Mouse (Mus musculus) neural tube, embryonic 13.5 days (tissue): ENCODE measurements around the gene Tdg. TPM values are rescaled to one million over a fixed set of nuclear protein-coding genes. Genes with fewer than 3 reads are reported as not detected.

Source experiments
- ATAC-seq: fragments of 200-750 bp; cut with Nextera tagmentation; 2 replicates; pipeline ENCODE4 v1.8.0; 2017; ENCODE audit warnings: low read depth, mild to moderate bottlenecking, moderate TSS enrichment, moderate library complexity
- H3K27ac ChIP-seq: fragments of 300-500 bp; sonication (generic); replicated peaks from 2 replicates; pipeline ENCODE4 v1.5.1; 2015; ENCODE audit warnings: moderate library complexity, mild to moderate bottlenecking, inconsistent platforms
- H3K27me3 ChIP-seq: fragments of 300-500 bp; sonication (generic); 2 replicates; pipeline ENCODE4 v1.6.1; 2015; ENCODE audit warnings: mild to moderate bottlenecking, inconsistent platforms
- H3K36me3 ChIP-seq: fragments of 300-500 bp; sonication (generic); 2 replicates; pipeline ENCODE4 v1.6.1; 2015; ENCODE audit warnings: mild to moderate bottlenecking, inconsistent platforms
- H3K4me1 ChIP-seq: fragments of 300-500 bp; sonication (generic); replicated peaks from 2 replicates; pipeline ENCODE4 v1.6.1; 2015; ENCODE audit warnings: inconsistent platforms
- H3K4me2 ChIP-seq: fragments of 300-500 bp; sonication (generic); 2 replicates; pipeline ENCODE4 v1.6.1; 2015; ENCODE audit warnings: inconsistent platforms, mild to moderate bottlenecking, moderate library complexity
- H3K4me3 ChIP-seq: fragments of 300-500 bp; sonication (generic); 2 replicates; pipeline ENCODE4 v1.5.1; 2015; ENCODE audit warnings: mild to moderate bottlenecking, inconsistent platforms
- H3K9ac ChIP-seq: fragments of 300-500 bp; sonication (generic); 2 replicates; pipeline ENCODE4 v1.6.1; 2015; ENCODE audit warnings: moderate library complexity, mild to moderate bottlenecking, inconsistent platforms
- H3K9me3 ChIP-seq: fragments of 300-500 bp; sonication (generic); 2 replicates; pipeline ENCODE4 v1.6.1; 2016; ENCODE audit warnings: inconsistent platforms
- WGBS: fragments of 180-500 bp; shearing (Covaris S2); methylation state at CpG from one replicate; pipeline ENCODE4 v1.1.7; 2015; 5-methylcytosine and 5-hydroxymethylcytosine counted together
- polyA plus RNA-seq: library from polyadenylated mRNA; unstranded; fragments of >200 nt; fragmentation: Nextera tagmentation; extraction: Ambion mirVana; gene quantifications from 2 replicates; pipeline ENCODE4 v1.2.1, GENCODE M21; 2015

Tdg gene
- polyA plus RNA-seq, 1 experiment from 2014 or later: 195 TPM

DNA sequence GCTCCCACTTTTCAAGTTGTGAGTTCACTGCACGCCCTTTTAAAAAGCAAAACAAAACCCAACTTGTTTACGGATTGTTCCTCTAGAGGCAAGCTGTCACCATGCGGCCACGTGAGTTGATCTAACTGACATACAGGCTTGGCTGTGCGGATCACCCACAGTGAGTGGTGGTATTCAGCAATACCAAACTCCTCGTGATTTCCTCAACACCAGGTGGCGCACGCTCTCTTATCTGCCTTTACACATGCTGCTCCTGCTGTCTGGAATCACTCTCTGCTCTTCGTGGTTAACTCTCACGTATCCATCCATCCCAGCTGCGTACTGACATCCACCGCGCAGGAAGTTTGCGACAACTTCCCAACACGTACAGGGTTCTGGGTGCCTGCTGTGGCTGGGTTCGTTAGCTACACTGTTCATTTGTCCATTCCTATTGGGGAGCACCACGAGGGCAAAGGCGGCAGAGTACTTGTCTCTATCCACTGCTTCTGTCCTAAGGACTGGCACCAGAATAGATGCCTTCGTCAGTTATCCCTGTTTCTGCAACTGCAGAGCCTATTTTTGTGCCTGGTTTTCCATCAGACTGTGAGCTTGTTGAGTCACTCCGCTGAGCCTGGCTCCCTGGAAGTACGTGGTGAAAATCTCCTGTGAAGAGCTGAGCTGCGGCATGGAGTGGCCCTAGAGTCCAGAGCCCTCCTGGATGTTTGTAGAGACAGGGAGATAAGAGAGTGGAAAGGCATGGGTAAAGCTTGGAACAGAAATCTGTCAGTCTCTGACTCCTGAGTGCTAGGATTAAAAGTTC lies 37.0 kb downstream of the Tdg start:
- H3K4me2 ChIP-seq: peak overlapping the region; percentile 37
- no peaks in the 10 kb centered on the region for H3K9me3 ChIP-seq
- no peaks in the 10 kb centered on the region for H3K36me3 ChIP-seq
- ATAC-seq: peak; percentile 94
- H3K4me1 ChIP-seq: 0 out of 2 replicates have a peak, but pooled peaks cover 3% of the 10 kb centered on the region
- H3K4me3 ChIP-seq: no peak overlapping the region
- H3K9ac ChIP-seq: peak overlapping the region; percentile 53; the same call in 1 of the 2 replicates
- no peaks in the 10 kb centered on the region for H3K27me3 ChIP-seq
- no peak overlapping the region for H3K27ac ChIP-seq
- 27% methylated on average over 22 of the region's 22 CpGs for WGBS

- WGBS: 76% methylated on average over 6 of the region's 6 CpGs
- 0 out of 2 replicates have a peak, but pooled peaks cover 3% of the 10 kb centered on the region for H3K4me1 ChIP-seq
- no peak for ATAC-seq
- no peaks in the 10 kb centered on the region for H3K9me3 ChIP-seq
- no peaks in the 10 kb centered on the region for H3K36me3 ChIP-seq
- no peak overlapping the region for H3K4me2 ChIP-seq
- no peaks in the 10 kb centered on the region for H3K27me3 ChIP-seq
- no peak overlapping the region for H3K27ac ChIP-seq
- no peak overlapping the region for H3K4me3 ChIP-seq
- H3K9ac ChIP-seq: no peak overlapping the region
Measured at GRCm38 (mm10) chr10:82670205-82670604, 40.6 kb downstream of the Tdg start.

- ATAC-seq: no peak
- Histone ChIP-seq H3K4me1 (no peaks in the 10 kb centered on the region), H3K4me3 (no peak overlapping the region), H3K27me3 (no peaks in the 10 kb centered on the region), H3K9me3 (no peaks in the 10 kb centered on the region), H3K4me2 (no peak overlapping the region), H3K27ac (no peak overlapping the region), H3K9ac (no peak overlapping the region), H3K36me3 (no peaks in the 10 kb centered on the region)
- 85% methylated on average over 6 of the region's 6 CpGs for WGBS
Measured at GRCm38 (mm10) chr10:82676949-82677348, 47.3 kb downstream of the Tdg start.

GRCm38 (mm10) chr10:82680769-82681168 lies 51.1 kb downstream of the Tdg start:
- Histone ChIP-seq H3K9me3 (no peaks in the 10 kb centered on the region), H3K9ac (no peak overlapping the region), H3K27ac (no peak overlapping the region), H3K36me3 (no peaks in the 10 kb centered on the region), H3K4me1 (no peaks in the 10 kb centered on the region), H3K4me3 (no peak overlapping the region), H3K4me2 (no peak overlapping the region), H3K27me3 (no peaks in the 10 kb centered on the region)
- ATAC-seq: no peak
- 88% methylated on average over 5 of the region's 5 CpGs for WGBS

DNA sequence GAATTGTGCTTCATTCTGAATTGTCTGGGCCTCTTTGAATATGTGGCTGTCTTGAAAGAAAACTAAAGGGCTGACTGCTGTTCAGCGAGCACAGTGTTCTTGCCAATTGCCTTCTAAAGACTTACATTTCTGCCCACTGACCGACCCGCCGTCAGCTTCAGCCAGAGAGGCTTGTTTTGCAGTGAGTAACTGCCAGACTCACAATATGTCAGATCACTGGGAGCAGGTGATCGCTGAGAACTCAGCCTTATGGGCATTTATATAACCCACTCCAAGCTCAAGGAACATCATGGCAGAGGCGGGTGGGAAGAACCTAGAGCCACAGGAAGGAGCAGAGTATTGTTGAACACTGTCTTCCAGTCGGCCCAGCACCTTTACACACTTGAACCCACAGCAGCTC lies 52.0 kb downstream of the Tdg start:
- Histone ChIP-seq H3K4me2 (no peak overlapping the region), H3K27me3 (no peaks in the 10 kb centered on the region), H3K36me3 (no peaks in the 10 kb centered on the region), H3K9me3 (no peaks in the 10 kb centered on the region), H3K9ac (no peak overlapping the region), H3K4me1 (no peaks in the 10 kb centered on the region), H3K4me3 (no peak overlapping the region), H3K27ac (no peak overlapping the region)
- WGBS: 86% methylated on average over 7 of the region's 7 CpGs
- ATAC-seq: no peak

- no peak overlapping the region for H3K27ac ChIP-seq
- H3K4me2 ChIP-seq: no peak overlapping the region
- no peaks in the 10 kb centered on the region for H3K9me3 ChIP-seq
- H3K4me1 ChIP-seq: peaks cover 2% of the 10 kb centered on the region; the same call in 1 of the 2 replicates
- ATAC-seq: no peak
- WGBS: 91% methylated on average over 2 of the region's 2 CpGs
- H3K4me3 ChIP-seq: no peak overlapping the region
- no peaks in the 10 kb centered on the region for H3K36me3 ChIP-seq
- H3K27me3 ChIP-seq: no peaks in the 10 kb centered on the region
- no peak overlapping the region for H3K9ac ChIP-seq
Measured at GRCm38 (mm10) chr10:82685440-82685839, 55.8 kb downstream of the Tdg start.

GRCm38 (mm10) chr10:82689681-82690211 lies 60.1 kb downstream of the Tdg start:
- no peak for ATAC-seq
- 75% methylated on average over 7 of the region's 7 CpGs for WGBS

GRCm38 (mm10) chr10:82690494-82690893 lies 60.9 kb downstream of the Tdg start, which contains the start of gene Glt8d2:
Gene Glt8d2, minus strand, starts transcription at chr10:82690650.
- Histone ChIP-seq H3K9ac (peak within 1 kb of the TSS; percentile 32), H3K9me3 (no peaks in the 10 kb centered on the region), H3K4me3 (peak within 1 kb of the TSS; percentile 4; the same call in 1 of the 2 replicates), H3K27ac (no peak within 1 kb of the TSS), H3K4me1 (peaks cover 8% of the 10 kb centered on the region; the same call in 1 of the 2 replicates), H3K36me3 (no peaks in the 10 kb centered on the region), H3K27me3 (no peaks in the 10 kb centered on the region), H3K4me2 (peak within 1 kb of the TSS; percentile 41)
- 7% methylated on average over 14 of the region's 14 CpGs for WGBS
- no peak for ATAC-seq

More at GRCm38 (mm10) chr10:82689681-82690211, 60.1 kb downstream of the Tdg start:
- Histone ChIP-seq H3K9me3 (no peaks in the 10 kb centered on the region), H3K27me3 (no peaks in the 10 kb centered on the region), H3K36me3 (no peaks in the 10 kb centered on the region), H3K4me2 (no peak overlapping the region), H3K9ac (no peak overlapping the region), H3K27ac (no peak overlapping the region), H3K4me1 (peaks cover 8% of the 10 kb centered on the region; the same call in 1 of the 2 replicates), H3K4me3 (no peak overlapping the region)

DNA sequence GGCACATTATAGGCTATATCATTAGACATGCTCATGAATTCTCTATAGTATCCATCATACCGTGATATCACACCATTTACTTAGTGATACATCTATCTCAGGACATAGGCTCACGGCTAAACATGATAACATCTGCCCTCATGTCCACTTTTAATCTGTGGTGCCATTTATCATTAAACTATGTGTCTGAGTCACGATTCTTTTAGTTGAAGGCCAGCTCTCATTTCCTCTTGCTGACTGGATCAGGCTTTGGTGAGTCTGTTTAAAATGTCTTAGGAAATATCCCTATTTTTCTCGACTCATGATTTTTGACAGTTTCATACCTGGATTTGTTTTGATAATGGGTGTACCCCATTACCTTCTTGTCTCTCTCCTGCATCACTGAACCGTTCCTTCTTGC lies 66.3 kb downstream of the Tdg start, which contains the start of gene Hcfc2:
TSS of gene Hcfc2 (plus strand) at position 205 of the 400 bp plus-strand sequence.
- 86% methylated on average over 5 of the region's 5 CpGs for WGBS
- Histone ChIP-seq H3K27ac (no peak within 1 kb of the TSS), H3K27me3 (no peaks in the 10 kb centered on the region), H3K9ac (no peak within 1 kb of the TSS), H3K4me2 (no peak within 1 kb of the TSS), H3K36me3 (no peaks in the 10 kb centered on the region), H3K9me3 (no peaks in the 10 kb centered on the region), H3K4me1 (peaks cover 18% of the 10 kb centered on the region), H3K4me3 (no peak within 1 kb of the TSS)
- ATAC-seq: no peak

DNA sequence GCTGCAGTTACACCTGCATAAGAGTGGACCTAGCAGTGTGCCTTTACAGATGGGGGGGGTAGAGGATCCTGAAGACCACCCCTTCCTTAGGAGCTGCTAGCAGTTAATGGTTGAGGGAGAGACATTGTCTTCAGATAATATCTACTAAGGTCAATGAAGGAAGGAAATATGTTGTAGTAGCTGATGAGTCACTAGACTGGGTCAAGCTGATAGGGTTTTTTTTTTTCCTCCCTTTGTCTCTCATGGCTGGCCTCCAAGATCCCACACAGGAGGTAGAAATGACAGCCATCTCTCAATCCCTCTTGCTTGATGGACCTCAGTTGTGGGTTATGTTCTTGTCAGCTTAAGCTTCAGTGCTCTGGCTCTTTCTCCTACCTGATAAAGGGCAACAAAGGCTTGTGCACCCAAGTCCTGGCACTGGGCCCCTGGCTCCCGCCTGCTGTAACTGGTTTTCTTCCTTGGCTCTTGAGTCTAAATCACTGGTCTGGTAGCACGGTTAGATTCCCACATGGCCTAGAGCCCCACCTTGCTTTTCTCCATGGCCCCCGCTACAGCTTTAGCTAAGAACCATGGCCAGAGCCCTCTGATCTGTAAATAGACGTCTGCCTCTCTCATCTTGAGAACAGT lies 66.9 kb downstream of the Tdg start:
- Histone ChIP-seq H3K36me3 (no peaks in the 10 kb centered on the region), H3K4me1 (peaks cover 17% of the 10 kb centered on the region), H3K27ac (no peak overlapping the region), H3K4me3 (no peak overlapping the region), H3K9ac (no peak overlapping the region), H3K4me2 (no peak overlapping the region), H3K27me3 (no peaks in the 10 kb centered on the region), H3K9me3 (no peaks in the 10 kb centered on the region)
- WGBS: 76% methylated on average over 4 of the region's 4 CpGs
- no peak for ATAC-seq

DNA sequence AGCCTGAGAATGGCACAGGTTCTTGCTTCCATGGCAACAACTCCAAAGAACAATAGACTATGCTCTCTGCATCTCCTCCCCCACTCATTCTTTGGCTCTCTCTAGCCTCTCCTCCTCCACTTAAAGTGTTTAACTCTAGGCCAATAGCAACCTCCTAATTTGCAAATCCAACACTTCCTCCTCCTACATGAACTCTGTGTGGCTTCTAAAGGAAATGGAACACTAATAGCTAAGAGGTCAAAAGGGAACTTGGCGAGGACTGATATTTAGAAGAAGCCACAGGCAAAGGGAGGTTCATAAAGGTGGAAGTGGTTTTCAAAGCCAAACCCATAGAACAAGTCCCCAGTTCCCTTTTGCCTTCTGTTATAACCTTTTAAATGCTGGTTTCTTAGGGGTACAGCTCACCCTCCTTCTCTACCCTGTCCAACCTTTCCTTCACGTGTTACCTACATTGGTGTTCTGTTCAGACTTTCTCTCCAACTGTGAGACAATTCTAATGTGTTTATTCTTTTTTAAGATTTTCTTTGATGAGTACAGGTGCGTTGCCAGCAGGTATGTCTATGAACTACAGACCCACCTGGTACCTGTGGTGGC lies 67.8 kb downstream of the Tdg start:
- no peak for ATAC-seq
- H3K4me2 ChIP-seq: no peak overlapping the region
- peaks cover 17% of the 10 kb centered on the region for H3K4me1 ChIP-seq
- 84% methylated on average over 3 of the region's 3 CpGs for WGBS
- H3K27me3 ChIP-seq: no peaks in the 10 kb centered on the region
- no peak overlapping the region for H3K27ac ChIP-seq
- no peaks in the 10 kb centered on the region for H3K9me3 ChIP-seq
- H3K9ac ChIP-seq: no peak overlapping the region
- H3K4me3 ChIP-seq: no peak overlapping the region
- H3K36me3 ChIP-seq: peaks cover 6% of the 10 kb centered on the region
